Mouse (Mus musculus) natural killer cell, adult 2 months (primary cell): ENCODE results near the gene Vps45.
"Not testable (repeated sequence)": the region's sequence is repeated elsewhere in the genome, so short reads cannot be mapped to it uniquely, and the experiment has no call there.

ENCODE experiments used
- DNase-seq, 2 experiments: peaks; one replicate each; pipeline ENCODE4 v3.0.0; 2022; ENCODE audit warnings: low spot score in 2 of 2

The Vps45 gene

DNA sequence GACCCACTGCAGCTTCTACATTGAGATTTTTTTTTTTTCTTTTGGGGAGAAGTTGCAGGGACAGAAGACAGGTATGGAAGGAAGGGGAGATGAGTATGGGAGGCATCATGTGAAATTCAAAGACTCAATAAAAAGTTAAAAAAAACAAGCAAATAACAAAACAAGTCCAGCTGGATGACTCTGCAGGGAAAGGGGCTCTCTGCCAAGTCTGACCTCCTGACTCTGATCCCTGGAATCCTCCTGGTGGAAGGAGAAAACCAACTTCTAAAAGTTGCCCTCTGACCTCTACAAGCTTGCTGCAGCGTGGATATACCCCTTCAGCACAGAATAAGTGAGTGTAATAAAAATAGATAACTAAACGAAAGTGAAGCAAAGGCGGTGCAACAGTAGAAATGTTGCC, 20.4 kb upstream of the Vps45 start:
- DNase-seq: no peak

- no peak for DNase-seq
Measured at GRCm38 (mm10) chr3:96078066-96078465, 19.8 kb upstream of the Vps45 start.

DNA sequence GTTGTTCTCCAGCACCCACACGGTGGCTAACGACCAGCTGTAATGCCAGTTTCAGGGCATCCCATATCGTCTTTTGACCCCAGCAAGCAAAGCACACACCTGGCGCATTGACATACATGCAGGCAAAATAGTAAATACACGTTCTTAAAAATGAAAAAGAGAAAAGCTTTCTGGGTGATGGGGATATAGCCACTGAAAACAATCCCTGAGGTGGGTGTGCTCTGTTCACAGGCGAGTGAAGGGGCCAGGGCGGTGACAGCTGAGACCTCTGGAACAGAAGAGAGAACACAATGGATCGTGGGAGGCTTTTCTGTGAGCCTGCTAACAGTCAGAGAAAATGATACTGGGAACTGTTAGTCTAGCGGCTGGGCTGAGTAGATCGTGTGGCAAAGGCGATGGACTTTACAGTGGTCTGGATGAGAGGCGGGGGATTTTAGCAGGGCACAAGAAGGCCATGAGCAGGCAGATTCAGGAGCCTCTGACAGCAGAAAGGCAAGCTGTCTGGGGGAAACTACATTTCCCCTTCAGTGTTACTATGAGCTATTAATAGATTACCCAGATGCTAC, 14.7 kb upstream of the Vps45 start:
- no peak for DNase-seq

GRCm38 (mm10) chr3:96070241-96070640, 12.0 kb upstream of the Vps45 start:
- DNase-seq: no peak

DNA sequence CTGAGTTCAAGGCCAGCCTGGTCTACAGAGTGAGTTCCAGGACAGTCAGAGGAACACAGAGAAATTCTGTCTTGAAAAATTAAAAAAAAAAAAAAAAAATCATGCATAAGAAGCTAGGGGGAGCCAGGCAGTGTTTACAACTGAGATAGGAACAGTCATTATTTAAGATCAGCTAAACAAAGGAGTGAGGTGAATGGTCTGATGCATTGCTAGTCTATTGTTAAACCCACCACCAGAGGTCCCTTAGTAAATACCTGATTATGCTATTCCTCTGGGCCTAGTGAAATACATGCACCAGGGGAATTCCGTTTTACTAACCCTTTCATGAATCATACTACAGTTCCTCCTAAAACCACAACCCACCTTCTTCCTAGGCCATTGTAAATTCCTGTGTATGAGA, 11.3 kb upstream of the Vps45 start:
- no peak for DNase-seq

- no peak for DNase-seq
Measured at GRCm38 (mm10) chr3:96069046-96069445, 10.8 kb upstream of the Vps45 start.

GRCm38 (mm10) chr3:96066741-96067140, 8.5 kb upstream of the Vps45 start:
- no peak for DNase-seq

GRCm38 (mm10) chr3:96065754-96066375, 7.6 kb upstream of the Vps45 start:
- DNase-seq: peak in 1 of 2 experiments; percentile 29

GRCm38 (mm10) chr3:96065147-96065546, 6.9 kb upstream of the Vps45 start:
- DNase-seq: no peak

DNA sequence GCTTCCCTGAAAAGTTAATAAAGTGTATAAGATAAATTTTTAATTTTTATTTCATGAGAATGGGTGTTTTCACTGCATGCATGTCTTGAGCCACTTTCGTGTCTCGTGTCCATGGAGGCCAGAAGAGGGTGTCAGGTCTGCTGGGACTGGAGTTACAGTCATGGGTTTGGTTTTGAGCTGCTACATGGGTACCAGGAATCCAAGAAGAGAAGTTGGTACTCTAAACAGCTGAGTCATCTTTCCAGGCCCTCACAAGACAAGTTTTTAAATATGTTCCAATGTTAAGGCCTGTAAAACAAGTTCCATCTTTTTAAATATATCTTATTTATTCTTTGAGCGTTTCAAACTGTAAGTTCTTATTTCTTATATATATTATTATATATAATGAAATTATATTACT, 6.0 kb upstream of the Vps45 start:
- DNase-seq: no peak

GRCm38 (mm10) chr3:96063299-96063698, 5.0 kb upstream of the Vps45 start:
- no peak for DNase-seq

DNA sequence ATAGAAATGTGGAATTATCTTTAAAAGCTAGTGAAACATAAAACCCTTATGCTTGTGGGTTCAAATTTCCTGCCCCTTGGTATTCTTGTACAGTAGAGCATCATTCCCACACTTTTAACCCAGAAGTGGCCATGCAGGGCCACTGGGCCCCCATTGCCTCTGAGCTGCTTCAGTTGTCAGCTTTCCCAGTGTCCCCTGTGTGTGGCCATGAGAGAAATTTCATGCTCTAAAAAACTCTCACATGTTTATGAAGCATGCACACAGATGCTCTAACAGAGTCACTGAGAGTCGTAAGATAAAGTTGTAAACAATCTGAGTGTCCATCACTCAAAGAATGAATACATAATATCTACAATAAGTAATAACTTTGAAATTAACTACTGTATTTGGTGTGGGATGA, 1.9 kb upstream of the Vps45 start:
- no peak for DNase-seq

DNA sequence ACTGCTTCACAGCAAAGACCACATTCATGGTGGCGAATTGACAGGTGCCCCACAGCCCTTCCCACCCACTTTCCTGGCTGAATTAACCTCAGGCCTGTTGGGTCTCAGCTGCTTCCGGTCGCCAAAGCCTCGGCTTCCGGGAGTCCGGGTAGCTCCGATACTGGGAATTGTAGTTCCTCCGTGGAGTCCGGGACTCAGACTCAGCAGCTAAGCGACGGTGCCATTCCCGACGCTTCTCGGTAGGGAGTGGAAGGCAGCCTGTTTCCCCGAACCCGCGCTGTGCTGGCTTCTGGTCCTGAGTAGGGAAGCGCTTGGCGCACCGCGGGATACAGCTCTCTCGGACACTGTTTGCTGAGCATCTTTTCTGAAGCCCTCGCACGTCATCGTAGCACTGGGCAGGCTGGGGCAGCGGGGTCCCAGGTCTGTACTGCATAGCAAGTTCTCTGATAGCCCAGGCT, 490 bp downstream of the Vps45 start:
- peak; percentile 72 to 81 for DNase-seq

DNA sequence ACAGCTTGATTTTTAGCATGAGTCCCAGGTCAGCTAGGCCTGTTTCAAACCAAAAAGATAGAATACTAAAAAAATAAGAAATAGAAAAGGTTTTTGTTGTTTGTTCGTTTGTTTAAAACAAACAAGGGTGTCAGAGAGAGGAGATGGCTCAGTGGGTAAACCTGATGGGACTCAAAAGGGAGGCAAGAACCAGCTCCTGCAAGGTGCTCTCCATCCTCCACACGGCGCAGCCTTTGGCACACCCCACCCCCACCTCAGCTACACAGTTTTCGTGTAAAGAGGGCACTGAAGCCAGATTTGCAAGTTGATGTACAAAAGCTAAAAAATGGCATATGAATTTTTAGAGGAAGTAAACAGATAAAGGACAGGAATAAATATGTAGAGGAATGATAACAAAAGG, 2.2 kb downstream of the Vps45 start:
- no peak for DNase-seq

GRCm38 (mm10) chr3:96055294-96055693, 3.0 kb downstream of the Vps45 start:
- DNase-seq: no peak

DNA sequence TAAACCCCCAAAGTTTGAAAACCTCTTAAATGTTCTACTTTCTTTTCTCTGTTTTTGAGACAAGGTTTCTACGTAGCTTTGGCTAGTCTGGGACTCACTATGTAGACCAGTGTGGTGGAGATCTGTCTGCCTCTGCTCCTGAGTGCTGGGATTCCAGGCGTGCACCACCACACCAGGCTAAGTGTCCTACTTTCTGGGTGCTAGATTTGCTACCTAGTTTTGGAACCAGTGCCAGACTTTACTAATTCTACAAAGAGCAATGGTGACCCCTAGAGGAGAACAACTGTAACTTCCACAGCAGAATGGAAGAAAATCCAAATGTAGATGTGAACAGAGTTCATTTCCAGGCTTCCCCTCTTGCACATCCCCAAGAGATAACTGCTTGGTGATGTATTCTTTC, 6.4 kb downstream of the Vps45 start:
- DNase-seq: peak; percentile 33 to 35

GRCm38 (mm10) chr3:96051186-96051585, 7.1 kb downstream of the Vps45 start:
- DNase-seq: no peak

GRCm38 (mm10) chr3:96050779-96051178, 7.5 kb downstream of the Vps45 start:
- no peak for DNase-seq

GRCm38 (mm10) chr3:96044559-96044958, 13.7 kb downstream of the Vps45 start:
- not testable (repeated sequence) for DNase-seq

- no peak for DNase-seq
Measured at GRCm38 (mm10) chr3:96043104-96043503, 15.2 kb downstream of the Vps45 start.

DNA sequence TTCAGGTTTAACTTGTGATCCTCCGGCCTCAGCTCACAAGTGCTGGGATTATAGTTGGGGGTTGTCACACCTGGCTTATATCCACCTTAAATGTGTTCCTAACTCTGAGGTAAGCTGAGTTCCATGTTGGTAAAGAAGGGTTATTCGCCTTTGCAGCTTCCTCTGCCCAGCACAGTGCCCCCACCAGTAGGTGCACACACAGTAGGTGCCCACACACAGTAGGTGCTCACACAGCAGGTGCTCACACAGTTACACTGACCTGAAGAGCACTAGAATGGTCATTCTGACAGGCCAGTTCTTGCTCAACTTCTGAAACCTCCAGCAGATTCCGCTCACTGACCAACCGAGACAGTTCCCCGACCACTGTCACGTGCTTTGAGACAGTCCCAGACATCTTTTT, 17.2 kb downstream of the Vps45 start:
- DNase-seq: no peak

- peak in 1 of 2 experiments; percentile 10 for DNase-seq
Measured at GRCm38 (mm10) chr3:96040663-96041006, 17.6 kb downstream of the Vps45 start.

DNA sequence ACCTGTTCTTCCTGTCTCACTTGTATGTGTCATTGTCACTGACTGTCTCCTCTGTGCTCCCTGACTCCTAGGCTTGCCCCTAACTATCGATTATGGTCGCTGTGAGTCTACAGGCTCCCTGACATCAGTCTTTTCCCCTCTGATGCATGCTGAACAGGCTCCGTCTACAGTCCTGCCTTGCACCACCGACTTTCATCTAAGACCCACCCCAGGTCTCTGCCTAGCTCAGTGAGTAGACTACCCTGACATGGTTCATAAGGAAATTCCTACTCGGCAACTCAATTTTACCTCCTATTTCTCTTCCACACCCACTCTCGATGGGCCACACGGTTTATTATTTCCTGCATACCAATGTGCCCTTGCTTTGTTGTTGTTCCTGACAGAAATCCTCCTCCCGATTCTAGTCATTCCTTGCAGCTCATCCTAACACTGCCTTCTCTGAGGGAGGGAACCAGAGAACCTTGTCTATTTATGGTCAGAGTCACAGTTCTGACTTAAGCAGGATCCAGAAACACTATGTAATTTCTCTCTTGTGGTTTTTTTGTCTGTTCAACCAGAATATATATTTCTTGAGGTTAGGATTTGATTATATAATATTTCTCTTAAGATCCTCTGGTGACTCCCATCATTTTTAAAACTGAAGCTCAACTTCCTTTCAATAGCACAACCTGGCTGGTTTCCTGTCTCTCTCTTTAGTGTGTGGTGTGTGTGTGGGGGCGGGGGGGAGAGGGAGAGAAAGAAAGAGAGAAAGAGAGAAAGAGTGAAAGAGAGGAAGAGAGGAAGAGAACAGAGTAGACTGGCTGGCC, 18.2 kb downstream of the Vps45 start:
- DNase-seq: no peak
